Mouse (Mus musculus) kidney, adult 9 months (tissue): ENCODE data around the gene 4930518I15Rik.
"Not testable (repeated sequence)": the region's sequence is repeated elsewhere in the genome, so short reads cannot be mapped to it uniquely, and the experiment has no call there.

Source experiments
- DNase-seq: peaks from one replicate; pipeline ENCODE4 v3.0.0; 2022

4930518I15Rik gene

GRCm38 (mm10) chr2:156857835-156858234 lies at the start of gene 4930518I15Rik:
Gene 4930518I15Rik, minus strand, starts transcription at chr2:156857946.
- no peak for DNase-seq

- DNase-seq, result not testable (repeated sequence)
Observed at GRCm38 (mm10) chr2:156905931-156906330, 48.2 kb upstream of the 4930518I15Rik start.

GRCm38 (mm10) chr2:156904976-156905717 lies 47.4 kb upstream of the 4930518I15Rik start:
- peak; percentile 79 for DNase-seq

GRCm38 (mm10) chr2:156903367-156903766 lies 45.6 kb upstream of the 4930518I15Rik start:
- no peak for DNase-seq

- DNase-seq, result not testable (repeated sequence)
Observed at GRCm38 (mm10) chr2:156902411-156902810, 44.7 kb upstream of the 4930518I15Rik start.

GRCm38 (mm10) chr2:156901883-156902282 lies 44.1 kb upstream of the 4930518I15Rik start:
- no peak for DNase-seq

- DNase-seq, result no peak
Observed at GRCm38 (mm10) chr2:156901344-156901743, 43.6 kb upstream of the 4930518I15Rik start.

GRCm38 (mm10) chr2:156899184-156899583 lies 41.4 kb upstream of the 4930518I15Rik start:
- DNase-seq, result no peak

GRCm38 (mm10) chr2:156898374-156898773 lies 40.6 kb upstream of the 4930518I15Rik start:
- DNase-seq, result no peak

GRCm38 (mm10) chr2:156897034-156897433 lies 39.3 kb upstream of the 4930518I15Rik start:
- DNase-seq, result no peak

GRCm38 (mm10) chr2:156896384-156896914 lies 38.7 kb upstream of the 4930518I15Rik start:
- no peak for DNase-seq

- DNase-seq, result peak; percentile 25
Observed at GRCm38 (mm10) chr2:156894496-156895265, 36.9 kb upstream of the 4930518I15Rik start.

- DNase-seq, result no peak
Observed at GRCm38 (mm10) chr2:156892821-156893220, 35.1 kb upstream of the 4930518I15Rik start.

- no peak for DNase-seq
Observed at GRCm38 (mm10) chr2:156892240-156892639, 34.5 kb upstream of the 4930518I15Rik start.

GRCm38 (mm10) chr2:156888490-156888889 lies 30.7 kb upstream of the 4930518I15Rik start:
- no peak for DNase-seq

GRCm38 (mm10) chr2:156887017-156887416 lies 29.3 kb upstream of the 4930518I15Rik start, which contains the start of gene Sla2:
Gene Sla2, minus strand, starts transcription at chr2:156887192.
- DNase-seq, result no peak

- no peak for DNase-seq
Observed at GRCm38 (mm10) chr2:156886084-156886631, 28.4 kb upstream of the 4930518I15Rik start.

GRCm38 (mm10) chr2:156885666-156886065 lies 27.9 kb upstream of the 4930518I15Rik start:
- DNase-seq, result not testable (repeated sequence)

GRCm38 (mm10) chr2:156884396-156885211 lies 26.9 kb upstream of the 4930518I15Rik start:
- DNase-seq, result no peak

GRCm38 (mm10) chr2:156882431-156883001 lies 24.8 kb upstream of the 4930518I15Rik start:
- DNase-seq, result no peak

- no peak for DNase-seq
Observed at GRCm38 (mm10) chr2:156879541-156879940, 21.8 kb upstream of the 4930518I15Rik start.

- DNase-seq, result no peak
Observed at GRCm38 (mm10) chr2:156877726-156878125, 20.0 kb upstream of the 4930518I15Rik start.
